Mouse (Mus musculus) yolk sac, embryonic 10.5 days (tissue): ENCODE data around the gene 4930590J08Rik.
"Not testable (repeated sequence)": the region's sequence is repeated elsewhere in the genome, so short reads cannot be mapped to it uniquely, and the experiment has no call there.

Source experiments
- DNase-seq: peaks from one replicate; pipeline ENCODE4 v3.0.0-alpha.2; 2017; ENCODE audit warnings: low spot score

The 4930590J08Rik gene

GRCm38 (mm10) chr6:91902509-91902908, at the start of gene 4930590J08Rik:
TSS of gene 4930590J08Rik (plus strand) at chr6:91902809.
- not testable (repeated sequence) for DNase-seq

GRCm38 (mm10) chr6:91858339-91858738, 44.3 kb upstream of the 4930590J08Rik start:
- DNase-seq: no peak

DNA sequence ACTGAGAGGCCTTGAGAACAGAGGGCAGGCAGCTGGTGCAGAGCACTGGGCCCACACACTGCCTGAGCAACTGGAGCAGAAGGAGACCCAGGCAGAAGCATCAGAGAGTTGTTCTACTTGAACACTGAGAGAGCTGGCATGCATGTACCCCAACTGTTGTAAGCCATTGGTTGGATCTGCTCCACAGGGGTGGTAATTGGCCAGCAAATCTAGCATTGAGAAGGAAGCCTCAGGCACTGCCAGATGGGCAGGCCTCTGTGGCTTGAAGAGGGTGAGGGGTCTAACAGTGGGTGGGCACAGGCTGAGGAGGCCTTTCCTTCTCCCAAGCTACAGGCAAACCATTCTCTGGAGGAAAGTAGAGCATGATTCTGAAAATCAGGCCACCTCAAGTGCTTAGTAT, 39.8 kb upstream of the 4930590J08Rik start:
- DNase-seq: no peak

DNA sequence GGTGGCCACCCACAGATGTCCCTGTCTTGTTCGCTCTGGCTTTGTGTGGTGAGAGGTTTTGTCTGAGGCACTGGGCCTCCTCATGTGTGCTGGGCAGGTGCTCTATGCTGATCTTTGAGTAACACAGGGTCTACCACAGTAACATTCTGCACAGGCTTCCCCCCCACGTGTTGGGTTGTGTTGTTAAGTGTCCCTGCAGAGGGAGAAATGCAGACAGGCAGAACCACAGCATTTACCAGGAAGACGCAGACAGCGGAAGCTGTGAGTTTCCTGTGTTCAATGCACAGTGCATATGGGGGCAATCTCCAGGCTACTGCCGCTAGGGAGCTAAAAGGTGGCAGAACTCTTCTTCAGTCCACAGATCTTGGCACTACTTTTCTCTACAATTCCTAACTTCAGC, 38.0 kb upstream of the 4930590J08Rik start:
- DNase-seq: no peak

DNA sequence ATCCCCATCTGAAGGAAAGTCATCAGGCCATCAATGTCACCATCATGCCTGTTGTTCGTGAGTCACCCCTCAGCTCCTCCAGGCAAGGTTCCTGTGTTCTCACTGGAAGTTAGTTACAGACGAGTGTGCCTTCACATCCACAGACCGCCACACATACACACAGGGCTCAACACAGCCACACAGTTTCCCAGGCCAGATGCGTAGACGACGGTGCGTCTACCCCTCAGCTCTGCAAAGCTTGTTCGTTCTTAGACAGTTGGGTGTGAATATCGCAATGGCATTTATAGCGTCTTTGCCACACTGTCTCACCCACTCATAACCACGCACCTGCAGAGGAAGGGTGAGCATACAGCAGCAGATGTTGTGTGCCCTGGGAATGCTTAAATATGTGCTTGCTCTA, 37.0 kb upstream of the 4930590J08Rik start:
- DNase-seq: no peak

GRCm38 (mm10) chr6:91868091-91868490, 34.5 kb upstream of the 4930590J08Rik start:
- DNase-seq: no peak

DNA sequence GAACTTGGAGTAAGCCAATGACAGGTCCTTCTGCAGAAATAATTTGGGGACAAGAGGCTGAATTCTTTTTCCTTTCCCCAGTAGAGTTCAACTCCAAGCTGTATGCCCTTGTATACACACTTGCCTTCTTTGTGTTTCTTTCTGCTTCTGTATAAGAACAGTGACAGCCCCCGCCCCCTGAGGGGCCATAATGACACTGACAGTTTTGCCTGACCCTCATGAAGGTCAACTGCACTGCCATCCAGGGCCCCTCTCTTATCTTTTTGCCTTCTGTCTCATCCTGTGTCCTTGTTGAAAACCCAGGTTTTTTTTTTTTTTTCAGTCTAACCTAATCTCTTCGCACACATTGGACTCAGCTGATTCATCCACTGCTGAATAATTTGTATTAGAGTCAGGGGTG, 29.8 kb upstream of the 4930590J08Rik start:
- DNase-seq: no peak

DNA sequence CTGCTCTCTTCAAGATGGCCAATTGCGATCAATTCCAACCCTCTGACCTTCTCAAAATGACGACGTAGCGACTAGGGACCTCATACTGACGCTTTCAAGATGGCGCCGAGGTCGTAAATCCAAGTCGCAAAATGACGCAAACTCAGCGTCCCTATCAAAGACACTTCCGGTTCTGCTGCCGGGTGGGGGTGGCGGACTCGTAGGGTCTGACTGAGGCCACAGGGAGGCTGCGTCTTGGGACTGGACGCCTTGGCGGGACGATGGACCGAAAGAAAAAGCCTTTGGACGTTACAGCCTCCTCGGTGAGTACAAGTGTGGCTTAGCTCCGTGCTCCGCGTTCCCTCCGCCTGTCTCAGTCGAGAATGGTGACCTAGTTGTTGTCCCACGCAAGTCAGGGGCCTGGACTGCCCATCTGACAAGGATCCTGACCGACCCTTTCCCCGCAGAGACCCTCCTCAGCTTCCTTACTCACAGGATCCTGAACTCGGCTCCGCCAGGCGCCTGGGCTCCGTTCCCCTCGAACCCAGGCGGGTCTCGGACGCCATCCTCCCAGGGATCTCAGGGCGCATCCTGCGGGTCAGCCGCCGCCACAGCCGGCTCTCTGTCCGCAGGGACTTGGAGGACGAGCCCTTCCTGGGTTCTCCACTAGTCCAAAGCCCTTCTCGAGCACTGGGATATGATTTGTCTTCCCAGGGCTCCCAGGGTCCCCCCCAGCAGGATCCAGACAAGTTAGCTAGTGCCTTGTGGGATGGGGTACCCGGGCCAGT, 24.5 kb upstream of the 4930590J08Rik start, which contains the start of gene Ccdc174:
Ccdc174 (plus strand) TSS at position 169 of the 767 bp plus-strand sequence.
- peak; percentile 95 for DNase-seq

- no peak for DNase-seq
Measured at GRCm38 (mm10) chr6:91883859-91884258, 18.8 kb upstream of the 4930590J08Rik start.

GRCm38 (mm10) chr6:91889255-91889906, 13.2 kb upstream of the 4930590J08Rik start:
- DNase-seq: no peak

DNA sequence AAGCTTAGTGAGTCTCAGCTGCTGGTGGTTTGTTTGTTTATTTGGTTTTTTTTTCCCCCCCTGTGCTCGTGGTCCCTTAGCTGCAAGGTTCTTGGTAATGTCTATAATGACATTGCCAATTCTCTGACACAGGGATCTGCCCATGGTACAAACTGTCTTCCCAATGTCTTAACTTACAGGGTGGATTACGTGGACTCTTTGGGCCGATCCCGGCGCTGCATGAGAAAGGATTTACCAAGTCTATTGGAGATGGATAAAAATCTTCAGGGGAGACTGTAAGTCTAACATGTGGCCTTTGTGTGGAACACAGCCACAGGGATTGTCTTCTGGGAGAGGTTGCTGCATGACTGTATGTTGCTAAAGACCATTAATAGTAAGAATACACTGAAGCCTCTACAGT, 12.0 kb upstream of the 4930590J08Rik start:
- no peak for DNase-seq

DNA sequence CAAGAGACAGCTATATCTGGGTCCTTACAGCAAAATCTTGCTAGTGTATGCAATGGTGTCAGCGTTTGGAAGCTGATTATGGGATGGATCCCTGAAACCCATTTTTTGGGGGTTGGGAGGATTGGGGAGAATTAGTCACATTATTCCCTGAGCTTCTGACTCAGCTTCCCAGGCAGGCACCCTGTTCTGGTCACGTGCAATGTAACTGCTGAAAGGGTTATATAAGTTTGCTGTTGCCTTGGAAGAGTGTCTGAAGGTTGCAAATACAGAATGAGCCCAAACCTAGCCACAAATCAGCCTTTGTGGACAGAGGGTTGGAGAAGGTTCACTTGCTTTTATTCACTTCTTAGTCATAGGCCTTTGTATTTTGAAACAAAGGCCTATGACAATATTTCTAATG, 10.8 kb upstream of the 4930590J08Rik start:
- no peak for DNase-seq

- no peak for DNase-seq
Measured at GRCm38 (mm10) chr6:91896783-91897182, 5.8 kb upstream of the 4930590J08Rik start.

DNA sequence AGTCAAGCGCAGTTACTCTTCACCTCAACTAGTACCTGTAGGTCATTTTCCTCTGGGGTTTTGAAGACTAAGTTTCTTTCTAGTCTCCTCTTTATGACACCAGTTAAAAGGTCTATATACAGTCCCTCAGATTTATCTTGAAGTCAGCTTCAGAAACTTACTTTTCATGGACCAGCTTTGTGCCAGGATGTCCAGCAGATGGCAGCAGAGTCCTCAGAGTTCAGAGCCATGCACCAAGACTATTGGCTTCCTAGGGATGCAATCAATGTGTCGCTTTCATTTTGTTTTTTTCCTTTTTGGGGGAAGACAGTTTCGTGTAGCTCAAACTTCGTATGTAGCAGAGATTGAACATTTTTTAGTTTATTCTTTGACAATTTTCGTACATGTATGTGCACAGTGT, 1.1 kb upstream of the 4930590J08Rik start:
- DNase-seq: peak; percentile 56

- DNase-seq: no peak
Measured at GRCm38 (mm10) chr6:91914011-91914410, 11.4 kb downstream of the 4930590J08Rik start.

DNA sequence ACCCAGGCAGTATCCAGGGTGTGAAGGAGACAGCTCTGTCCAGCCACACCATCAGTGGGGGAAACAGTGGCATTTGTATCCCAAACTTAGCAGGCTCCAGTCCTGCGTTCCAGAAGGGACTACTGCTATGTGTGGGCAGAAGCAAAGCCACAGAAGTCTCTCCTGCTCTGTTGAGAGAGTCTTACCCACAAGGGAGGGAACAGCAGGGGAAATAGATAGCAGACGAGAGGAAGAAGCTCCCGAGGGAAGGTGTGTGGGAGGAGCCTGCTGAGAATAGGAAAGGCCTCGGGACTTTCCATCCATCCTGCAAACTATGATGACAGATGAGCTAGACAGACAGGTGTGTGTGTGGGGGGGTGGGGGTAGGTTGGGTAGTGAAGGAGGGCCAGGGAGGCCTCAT, 14.7 kb downstream of the 4930590J08Rik start:
- no peak for DNase-seq

DNA sequence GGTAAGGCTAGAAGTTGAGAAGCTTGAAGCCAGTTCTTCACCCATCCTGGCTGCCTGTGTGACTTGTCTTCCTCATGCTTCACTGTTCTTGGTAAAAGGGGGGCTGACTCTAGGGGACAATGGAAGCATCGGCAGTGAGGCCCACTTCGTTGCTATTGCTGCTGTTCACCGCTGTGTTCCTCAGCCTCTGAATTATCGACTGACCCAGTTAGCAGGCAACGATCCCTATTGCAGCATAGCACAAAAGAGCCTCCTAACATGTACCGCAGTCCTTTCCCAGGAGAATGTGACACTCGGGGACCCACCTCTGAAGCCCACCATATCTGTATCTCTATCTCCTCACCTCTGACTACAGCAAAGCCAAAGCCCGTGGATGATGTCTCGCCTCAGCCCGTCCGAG, 15.1 kb downstream of the 4930590J08Rik start:
- DNase-seq: no peak

DNA sequence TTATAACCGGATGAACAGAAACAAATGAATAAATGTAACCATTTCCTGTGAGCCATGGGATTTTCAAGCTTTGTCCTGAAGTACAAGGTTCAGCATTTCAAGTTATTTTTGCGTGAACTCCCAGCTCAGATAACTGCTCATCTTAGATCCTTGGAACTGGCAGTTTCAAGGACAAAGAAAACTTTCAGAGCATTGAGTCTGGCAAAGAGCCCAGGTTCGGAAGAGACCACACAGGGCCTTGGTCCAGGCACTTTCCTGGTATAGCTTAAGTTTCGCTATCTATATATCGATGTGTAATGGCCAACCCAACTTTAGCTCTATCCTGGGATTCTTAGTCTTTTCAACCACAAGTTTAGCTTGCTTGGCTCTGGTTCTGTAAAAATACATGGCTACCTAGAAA, 28.6 kb downstream of the 4930590J08Rik start:
- no peak for DNase-seq

DNA sequence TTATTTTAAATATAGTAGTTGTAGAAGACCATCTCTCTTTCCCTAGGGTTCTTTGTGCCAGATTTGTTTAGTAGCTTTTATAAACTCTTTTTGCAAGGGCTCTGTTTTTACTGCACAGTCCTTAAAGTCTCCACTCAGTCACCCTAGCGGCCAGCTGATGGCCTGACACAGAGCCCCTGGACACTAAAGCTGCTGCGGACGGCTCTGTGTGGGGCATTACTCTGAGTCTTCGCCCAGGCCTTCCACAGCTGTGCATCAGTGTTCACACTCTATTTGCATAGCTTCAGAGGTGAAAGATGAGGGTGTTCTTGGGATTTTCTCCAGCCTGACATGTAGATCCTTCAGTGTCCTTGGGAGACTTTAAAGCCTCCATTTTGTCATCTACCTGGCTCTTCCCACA, 35.9 kb downstream of the 4930590J08Rik start:
- DNase-seq: no peak

GRCm38 (mm10) chr6:91948426-91948825, 45.8 kb downstream of the 4930590J08Rik start:
- no peak for DNase-seq

GRCm38 (mm10) chr6:91958015-91958414, 55.4 kb downstream of the 4930590J08Rik start:
- DNase-seq: not testable (repeated sequence)

GRCm38 (mm10) chr6:91960028-91960811, 57.6 kb downstream of the 4930590J08Rik start:
- peak; percentile 15 for DNase-seq

GRCm38 (mm10) chr6:91963429-91963828, 60.8 kb downstream of the 4930590J08Rik start:
- DNase-seq: no peak
